ENCODE assay signal across 8 mouse cellular contexts in the genomic region with DNA sequence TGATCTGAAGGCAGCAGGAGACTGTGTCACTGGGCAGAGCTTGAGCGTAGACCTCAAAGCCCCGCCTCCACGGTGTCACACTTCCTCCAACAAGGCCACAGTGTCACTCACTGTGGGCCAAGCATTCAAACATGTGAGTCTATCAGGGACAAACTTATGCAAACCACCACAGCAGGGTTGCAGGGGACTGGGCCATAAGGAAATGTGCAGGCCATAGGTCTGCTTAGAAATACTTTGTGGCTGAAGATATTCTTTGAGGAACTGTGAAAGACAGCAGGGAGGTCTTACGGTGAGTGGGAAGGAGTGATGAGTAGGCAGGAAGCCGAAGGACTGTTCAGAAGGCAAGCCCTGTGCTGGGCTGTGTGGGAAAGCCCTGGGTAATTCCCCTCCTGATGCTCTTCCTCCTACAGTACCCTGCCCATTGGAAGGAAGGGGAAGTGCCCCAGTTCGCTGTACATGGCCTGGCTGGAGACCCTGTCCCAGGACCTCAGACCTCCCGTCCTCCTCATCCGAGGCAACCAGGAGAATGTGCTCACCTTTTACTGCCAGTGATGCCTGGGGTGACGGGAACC. TPM values are rescaled to one million over a fixed set of nuclear protein-coding genes. Genes with fewer than 3 reads are reported as not detected.
DNase-seq lines count a peak whose midpoint lies in the region; TF ChIP-seq lines count a peak whose summit lies in the region.

No protein-coding gene starts in this region.

- WGBS in heart, adult 2 months: 79% methylated on average over 9 of the region's 9 CpGs

- intact Hi-C loops in heart, adult 2 months (cut with DNase I): no loop called here
- intact Hi-C loops in heart, postnatal 25 days (cut with DNase I): no loop called here

- H3K79me2 ChIP-seq in heart, adult 2 months (replicated peaks; ENCODE audit: control insufficient read depth, insufficient read depth, low read length): no peaks in the 10 kb centered on the region

- no peak overlapping the region for H3K4me3 ChIP-seq in heart, adult 2 months
- no peak overlapping the region for H3K4me3 ChIP-seq in brown adipose tissue, adult 24 weeks (ENCODE audit: insufficient read depth, low read depth, low read length)

- H3K9ac ChIP-seq in heart, adult 2 months (ENCODE audit: low read depth, low read length): no peak overlapping the region

- TF ChIP-seq EP300 in heart, adult 2 months (IDR thresholded peaks at IDR 0.05; ENCODE audit: insufficient read depth, low read depth, low read length): no peak

- no peak for TF ChIP-seq CTCF in heart, adult 2 months (IDR thresholded peaks at IDR 0.05)

- peak in 1 of 2 experiments; percentile 77 for DNase-seq in heart, adult 2 months
- no peak for DNase-seq in heart, postnatal 25 days (ENCODE audit: low spot score)
- DNase-seq in lung, postnatal 10 days: peak; percentile 55
- peak; percentile 65 to 76 for DNase-seq in thymus, adult 18-20 months
- DNase-seq in urinary bladder, postnatal 25 days (ENCODE audit: low spot score): no peak
- DNase-seq in right cerebral cortex, adult 18-20 months: no peak
- DNase-seq in embryo, embryonic 10.5 days (ENCODE audit: low spot score): no peak

- no peaks in the 10 kb centered on the region for H3K27me3 ChIP-seq in heart, adult 2 months (ENCODE audit: control insufficient read depth, insufficient read depth, low read length)

- no peak for TF ChIP-seq POLR2A in heart, adult 2 months (IDR thresholded peaks at IDR 0.05; ENCODE audit: insufficient read depth, low read depth, low read length)

- 0 out of 2 replicates have a peak, but pooled peaks cover 2% of the 10 kb centered on the region for H3K36me3 ChIP-seq in heart, adult 2 months (ENCODE audit: control insufficient read depth, insufficient read depth, low read length)

- H3K4me1 ChIP-seq in heart, adult 2 months (ENCODE audit: control insufficient read depth, insufficient read depth, low read length): peaks cover 22% of the 10 kb centered on the region
- H3K4me1 ChIP-seq in brown adipose tissue, adult 24 weeks (ENCODE audit: control insufficient read depth, insufficient read depth, insufficient read length, low read length): peaks cover 38% of the 10 kb centered on the region

- H3K27ac ChIP-seq in heart, adult 2 months: peak overlapping the region; percentile 97
- peak overlapping the region; percentile 50 for H3K27ac ChIP-seq in brown adipose tissue, adult 24 weeks (replicated peaks; ENCODE audit: low read depth, low read length)

RNA-seq across cellular contexts. Expression of gene Herpud1, which starts 20.7 kb away (rescaled TPM):
- total RNA-seq in heart, adult 2 months (2021): 100 to 1,000 TPM; 216 to 349 TPM
- polyA plus RNA-seq in heart, adult 2 months (2012; rRNA removed): 272 and 285 TPM in 2 replicates
- total RNA-seq in heart, postnatal 25 days (2021): 100 to 1,000 TPM; 180 to 257 TPM
- polyA plus RNA-seq in brown adipose tissue, adult 24 weeks (2012; ENCODE audit: insufficient read depth, insufficient read length, missing spikeins): 54.7 and 91.5 TPM in 2 replicates

RNA-seq across cellular contexts. Expression of gene Slc12a3, which starts 36.5 kb away (rescaled TPM):
- under 1 TPM; 0.16 to 0.39 TPM for total RNA-seq in heart, adult 2 months (2021)
- 0.20 and 0.39 TPM in 2 replicates for polyA plus RNA-seq in heart, adult 2 months (2012; rRNA removed)
- under 1 TPM; 0.14 to 0.26 TPM for total RNA-seq in heart, postnatal 25 days (2021)
- polyA plus RNA-seq in brown adipose tissue, adult 24 weeks (2012; ENCODE audit: insufficient read depth, insufficient read length, missing spikeins): not detected in 2 replicates

Comparison
In these comparisons a context has a peak if more than half of its experiments do, and no peak if none do; other contexts are left out.
1. DNase-seq: peak in lung, postnatal 10 days (single experiment) and thymus, adult 18-20 months (2 of 2); none in heart, postnatal 25 days (single experiment), urinary bladder, postnatal 25 days (single experiment), right cerebral cortex, adult 18-20 months (single experiment) and embryo, embryonic 10.5 days (single experiment).